Mouse (Mus musculus): ENCODE data around the gene Nup214.

Nup214 gene

GRCm38 (mm10) chr2:31974141-31974808, at the start of gene Nup214:
Nup214 (plus strand) TSS chr2:31974436.
- in situ Hi-C loops (cut with MboI) = no loop called here

- in situ Hi-C loops (cut with MboI) = no loop called here
Measured at GRCm38 (mm10) chr2:31924811-31925210, 49.4 kb upstream of the Nup214 start.

GRCm38 (mm10) chr2:31925936-31926335, 48.3 kb upstream of the Nup214 start:
- in situ Hi-C loops (cut with MboI) = no loop called here

- in situ Hi-C loops (cut with MboI) = no loop called here
Measured at GRCm38 (mm10) chr2:31929664-31930063, 44.6 kb upstream of the Nup214 start.

GRCm38 (mm10) chr2:31934551-31934950, 39.7 kb upstream of the Nup214 start:
- in situ Hi-C loops (cut with MboI) = no loop called here

- in situ Hi-C loops (cut with MboI) = no loop called here
Measured at GRCm38 (mm10) chr2:31935054-31935453, 39.2 kb upstream of the Nup214 start.

- in situ Hi-C loops (cut with MboI) = no loop called here
Measured at GRCm38 (mm10) chr2:31938298-31938697, 35.9 kb upstream of the Nup214 start.

GRCm38 (mm10) chr2:31943011-31943410, 31.2 kb upstream of the Nup214 start:
- in situ Hi-C loops (cut with MboI) = no loop called here

GRCm38 (mm10) chr2:31945580-31945979, 28.7 kb upstream of the Nup214 start:
- in situ Hi-C loops (cut with MboI) = no loop called here

- in situ Hi-C loops (cut with MboI) = no loop called here
Measured at GRCm38 (mm10) chr2:31948392-31948791, 25.8 kb upstream of the Nup214 start.

GRCm38 (mm10) chr2:31948801-31949200, 25.4 kb upstream of the Nup214 start:
- in situ Hi-C loops (cut with MboI) = no loop called here

GRCm38 (mm10) chr2:31950058-31950871, 24.0 kb upstream of the Nup214 start, which contains the start of gene Aif1l:
Aif1l (plus strand) TSS chr2:31950139.
- in situ Hi-C loops (cut with MboI) = no loop called here

- in situ Hi-C loops (cut with MboI) = no loop called here
Measured at GRCm38 (mm10) chr2:31950966-31951365, 23.3 kb upstream of the Nup214 start.

- in situ Hi-C loops (cut with MboI) = no loop called here
Measured at GRCm38 (mm10) chr2:31952236-31952635, 22.0 kb upstream of the Nup214 start.

GRCm38 (mm10) chr2:31952725-31953124, 21.5 kb upstream of the Nup214 start:
- in situ Hi-C loops (cut with MboI) = no loop called here

- in situ Hi-C loops (cut with MboI) = no loop called here
Measured at GRCm38 (mm10) chr2:31953687-31954086, 20.5 kb upstream of the Nup214 start.

- in situ Hi-C loops (cut with MboI) = no loop called here
Measured at GRCm38 (mm10) chr2:31954779-31955181, 19.5 kb upstream of the Nup214 start.

GRCm38 (mm10) chr2:31955686-31956085, 18.6 kb upstream of the Nup214 start:
- in situ Hi-C loops (cut with MboI) = no loop called here

GRCm38 (mm10) chr2:31957211-31957610, 17.0 kb upstream of the Nup214 start:
- in situ Hi-C loops (cut with MboI) = no loop called here

- in situ Hi-C loops (cut with MboI) = no loop called here
Measured at GRCm38 (mm10) chr2:31960986-31961385, 13.2 kb upstream of the Nup214 start.

GRCm38 (mm10) chr2:31961791-31962222, 12.4 kb upstream of the Nup214 start:
- in situ Hi-C loops (cut with MboI) = no loop called here

- in situ Hi-C loops (cut with MboI) = no loop called here
Measured at GRCm38 (mm10) chr2:31962501-31963224, 11.6 kb upstream of the Nup214 start.

All from mature B cell (primary cell).